ENCODE assay signal across 8 mouse cellular contexts in genomic region chrX:159414829-159415673, GRCm38 (mm10). TPM values are rescaled to one million over a fixed set of nuclear protein-coding genes. Genes with fewer than 3 reads are reported as not detected.
DNase-seq lines count a peak whose midpoint lies in the region; ATAC-seq and TF ChIP-seq lines count a peak whose summit lies in the region.

No protein-coding gene starts in this region.

- H3K4me1 ChIP-seq in lung, embryonic 15.5 days: no peaks in the 10 kb centered on the region
- H3K4me1 ChIP-seq in cerebellum, adult 2 months (ENCODE audit: control insufficient read depth, insufficient read depth, low read length): 0 out of 2 replicates have a peak, but pooled peaks cover 2% of the 10 kb centered on the region
- H3K4me1 ChIP-seq in forebrain, embryonic 16.5 days (replicated peaks; ENCODE audit: control insufficient read depth, insufficient read depth, low read length): peaks cover 2% of the 10 kb centered on the region; the same call in 1 of the 2 replicates
- H3K4me1 ChIP-seq in midbrain, embryonic 11.5 days (ENCODE audit: control insufficient read depth, insufficient read depth, low read length): no peaks in the 10 kb centered on the region
- H3K4me1 ChIP-seq in stomach, embryonic 15.5 days: no peaks in the 10 kb centered on the region

- peak overlapping the region; percentile 51 for H3K4me3 ChIP-seq in lung, embryonic 15.5 days
- peak overlapping the region; percentile 98 for H3K4me3 ChIP-seq in cerebellum, adult 2 months (replicated peaks; ENCODE audit: insufficient read depth, low read depth, low read length)
- H3K4me3 ChIP-seq in forebrain, embryonic 16.5 days (replicated peaks; ENCODE audit: low read length): peak overlapping the region; percentile 66
- peak overlapping the region; percentile 56 for H3K4me3 ChIP-seq in midbrain, embryonic 11.5 days (ENCODE audit: low read depth, low read length)
- H3K4me3 ChIP-seq in stomach, embryonic 15.5 days (replicated peaks): peak overlapping the region; percentile 50

- no peak for TF ChIP-seq POLR2A in cerebellum, adult 2 months (IDR thresholded peaks at IDR 0.05; ENCODE audit: borderline replicate concordance, insufficient read depth, low read length)

- no peaks in the 10 kb centered on the region for H3K36me3 ChIP-seq in lung, embryonic 15.5 days
- no peaks in the 10 kb centered on the region for H3K36me3 ChIP-seq in forebrain, embryonic 16.5 days (ENCODE audit: control insufficient read depth, insufficient read depth)
- H3K36me3 ChIP-seq in midbrain, embryonic 11.5 days (ENCODE audit: control insufficient read depth, insufficient read depth, low read length): no peaks in the 10 kb centered on the region
- no peaks in the 10 kb centered on the region for H3K36me3 ChIP-seq in stomach, embryonic 15.5 days

- no peak for TF ChIP-seq CTCF in cerebellum, adult 2 months (IDR thresholded peaks at IDR 0.05; ENCODE audit: borderline replicate concordance, insufficient read depth, low read depth, low read length)

- WGBS in lung, embryonic 15.5 days: 13% methylated on average over 57 of the region's 65 CpGs
- 10% methylated on average over 59 of the region's 65 CpGs for whole genome bisulfite sequencing in cerebellum, adult 2 months
- 25% methylated on average over 39 of the region's 65 CpGs for whole genome bisulfite sequencing in forebrain, embryonic 16.5 days
- WGBS in midbrain, embryonic 11.5 days: 19% methylated on average over 50 of the region's 65 CpGs
- 22% methylated on average over 49 of the region's 65 CpGs for WGBS in stomach, embryonic 15.5 days

- 0 out of 2 replicates have a peak overlapping the region, but pooled peaks have one; percentile 13 for H3K9ac ChIP-seq in lung, embryonic 15.5 days
- H3K9ac ChIP-seq in forebrain, embryonic 16.5 days (replicated peaks; ENCODE audit: low read depth, low read length): peak overlapping the region; percentile 63
- peak overlapping the region; percentile 47 for H3K9ac ChIP-seq in midbrain, embryonic 11.5 days (ENCODE audit: low read length)
- no peak overlapping the region for H3K9ac ChIP-seq in stomach, embryonic 15.5 days

- no peaks in the 10 kb centered on the region for H3K9me3 ChIP-seq in lung, embryonic 15.5 days
- H3K9me3 ChIP-seq in forebrain, embryonic 16.5 days (ENCODE audit: control insufficient read depth, low read length): no peaks in the 10 kb centered on the region
- no peaks in the 10 kb centered on the region for H3K9me3 ChIP-seq in midbrain, embryonic 11.5 days (ENCODE audit: control insufficient read depth, low read length)
- H3K9me3 ChIP-seq in stomach, embryonic 15.5 days: no peaks in the 10 kb centered on the region

- peak; percentile 62; the same call in 1 of the 2 replicates for ATAC-seq in lung, embryonic 15.5 days (ENCODE audit: borderline replicate concordance, extremely low read depth, low FRiP score, low TSS enrichment)
- ATAC-seq in forebrain, embryonic 16.5 days: peak; percentile 64
- ATAC-seq in midbrain, embryonic 11.5 days (ENCODE audit: low FRiP score): peak; percentile 82
- ATAC-seq in stomach, embryonic 15.5 days (ENCODE audit: insufficient read depth, low FRiP score, low read depth): no peak

- no peak for DNase-seq in lung, postnatal 14 days
- peak in 1 of 2 experiments; percentile 39 for DNase-seq in cerebellum, adult 2 months
- DNase-seq in layer of hippocampus, adult 9-11 months: peak; percentile 4
- DNase-seq in midbrain, embryonic 11.5 days (ENCODE audit: low spot score, missing footprints): peak; percentile 89
- no peak for DNase-seq in spleen, adult 12 weeks (ENCODE audit: low spot score)

- peaks cover 37% of the 10 kb centered on the region for H3K27me3 ChIP-seq in lung, embryonic 15.5 days
- no peaks in the 10 kb centered on the region for H3K27me3 ChIP-seq in cerebellum, adult 2 months (ENCODE audit: control insufficient read depth, insufficient read depth, low read length)
- H3K27me3 ChIP-seq in forebrain, embryonic 16.5 days (replicated peaks; ENCODE audit: control insufficient read depth, insufficient read depth, low read length): no peaks in the 10 kb centered on the region
- H3K27me3 ChIP-seq in midbrain, embryonic 11.5 days (ENCODE audit: control insufficient read depth, insufficient read depth, low read length): no peaks in the 10 kb centered on the region; the same call in 1 of the 2 replicates
- peaks cover 27% of the 10 kb centered on the region for H3K27me3 ChIP-seq in stomach, embryonic 15.5 days (replicated peaks)

- H3K27ac ChIP-seq in lung, embryonic 15.5 days: no peak overlapping the region
- H3K27ac ChIP-seq in cerebellum, adult 2 months (ENCODE audit: insufficient read depth, low read length): peak overlapping the region; percentile 52; the same call in 1 of the 2 replicates
- peak overlapping the region; percentile 18; the same call in 1 of the 2 replicates for H3K27ac ChIP-seq in forebrain, embryonic 16.5 days (ENCODE audit: low read length)
- H3K27ac ChIP-seq in midbrain, embryonic 11.5 days (ENCODE audit: low read depth, low read length): no peak overlapping the region
- no peak overlapping the region for H3K27ac ChIP-seq in stomach, embryonic 15.5 days

- peak overlapping the region; percentile 94 for H3K4me2 ChIP-seq in lung, embryonic 15.5 days
- peak overlapping the region; percentile 61 for H3K4me2 ChIP-seq in forebrain, embryonic 16.5 days (ENCODE audit: low read length)
- peak overlapping the region; percentile 78 for H3K4me2 ChIP-seq in midbrain, embryonic 11.5 days
- H3K4me2 ChIP-seq in stomach, embryonic 15.5 days: peak overlapping the region; percentile 96

RNA-seq across cellular contexts. Expression of gene Map7d2, which starts 0.7 kb away (rescaled TPM):
- polyA plus RNA-seq in lung, embryonic 15.5 days (2015; fragmentation: Nextera tagmentation; extraction: Ambion mirVana): 1.9 TPM in 2 replicates
- 87.1 and 101 TPM in 2 replicates for polyA plus RNA-seq in cerebellum, adult 2 months (2012; rRNA removed)
- 15.5 and 22.0 TPM in 2 replicates for polyA plus RNA-seq in forebrain, embryonic 16.5 days (2015; fragmentation: Nextera tagmentation; extraction: Ambion mirVana)
- polyA plus RNA-seq in midbrain, embryonic 11.5 days (2014; fragmentation: Nextera tagmentation; extraction: Ambion mirVana): 13.5 and 14.3 TPM in 2 replicates
- polyA plus RNA-seq in stomach, embryonic 15.5 days (2015; fragmentation: Nextera tagmentation; extraction: Ambion mirVana): 1.8 and 2.0 TPM in 2 replicates

RNA-seq across cellular contexts. Expression of gene Eif1ax, which starts 43.1 kb away (rescaled TPM):
- 143 and 150 TPM in 2 replicates for polyA plus RNA-seq in lung, embryonic 15.5 days (2015; fragmentation: Nextera tagmentation; extraction: Ambion mirVana)
- polyA plus RNA-seq in cerebellum, adult 2 months (2012; rRNA removed): 62.0 and 76.7 TPM in 2 replicates
- 114 and 129 TPM in 2 replicates for polyA plus RNA-seq in forebrain, embryonic 16.5 days (2015; fragmentation: Nextera tagmentation; extraction: Ambion mirVana)
- polyA plus RNA-seq in midbrain, embryonic 11.5 days (2014; fragmentation: Nextera tagmentation; extraction: Ambion mirVana): 156 and 164 TPM in 2 replicates
- 132 and 138 TPM in 2 replicates for polyA plus RNA-seq in stomach, embryonic 15.5 days (2015; fragmentation: Nextera tagmentation; extraction: Ambion mirVana)

Comparison
In these comparisons a context has a peak if more than half of its experiments do, and no peak if none do; other contexts are left out.
1. H3K27ac ChIP-seq: peak in cerebellum, adult 2 months (single experiment) and forebrain, embryonic 16.5 days (single experiment); none in lung, embryonic 15.5 days (single experiment), midbrain, embryonic 11.5 days (single experiment) and stomach, embryonic 15.5 days (single experiment).
2. DNase-seq: peak in layer of hippocampus, adult 9-11 months (single experiment) and midbrain, embryonic 11.5 days (single experiment); none in lung, postnatal 14 days (single experiment) and spleen, adult 12 weeks (single experiment).
3. Peak in every context shown above with its lines, with median percentiles within 50 percentile points of each other: H3K4me2 ChIP-seq and H3K4me3 ChIP-seq.